Mouse (Mus musculus) hindbrain, postnatal 0 days (tissue): ENCODE measurements around the gene Ccdc153. TPM values are rescaled to one million over a fixed set of nuclear protein-coding genes. Genes with fewer than 3 reads are reported as not detected.

Experiments used
- ATAC-seq: fragments of 200-750 bp; cut with Nextera tagmentation; 2 replicates; pipeline ENCODE4 v1.8.0; 2017; ENCODE audit warnings: mild to moderate bottlenecking, moderate TSS enrichment, moderate library complexity
- DNase-seq: peaks from one replicate; pipeline ENCODE4 v3.0.0-alpha.2; 2015; ENCODE audit warnings: low spot score
- H3K27ac ChIP-seq: fragments of 300-500 bp; sonication (generic); 2 replicates; pipeline ENCODE4 v1.5.1; 2014; ENCODE audit warnings: mild to moderate bottlenecking
- H3K27me3 ChIP-seq: fragments of 300-500 bp; sonication (generic); 2 replicates; pipeline ENCODE4 v1.6.1; 2014; ENCODE audit warnings: low read length, mixed read lengths; ENCODE audit not compliant: insufficient read depth
- H3K36me3 ChIP-seq: fragments of 300-500 bp; sonication (generic); 2 replicates; pipeline ENCODE4 v1.6.1; 2014; ENCODE audit warnings: low read length, mixed read lengths; ENCODE audit not compliant: insufficient read depth
- H3K4me1 ChIP-seq: fragments of 300-500 bp; sonication (generic); 2 replicates; pipeline ENCODE4 v1.6.1; 2014; ENCODE audit warnings: antibody characterized with exemption, low read length, mixed read lengths; ENCODE audit not compliant: insufficient read depth
- H3K4me2 ChIP-seq: fragments of 300-500 bp; sonication (generic); 2 replicates; pipeline ENCODE4 v1.6.1; 2014; ENCODE audit warnings: low read depth, mild to moderate bottlenecking, low read length, moderate library complexity, mixed read lengths
- H3K4me3 ChIP-seq: fragments of 300-500 bp; sonication (generic); 2 replicates; pipeline ENCODE4 v1.5.1; 2014; ENCODE audit warnings: low read length
- H3K9ac ChIP-seq: fragments of 300-500 bp; sonication (generic); replicated peaks from 2 replicates; pipeline ENCODE4 v1.6.1; 2014; ENCODE audit warnings: mild to moderate bottlenecking, low read length, moderate library complexity, mixed read lengths
- H3K9me3 ChIP-seq: fragments of 300-500 bp; sonication (generic); 2 replicates; pipeline ENCODE4 v1.6.1; 2016; ENCODE audit warnings: low read length, mixed read lengths
- CTCF ChIP-seq: IDR thresholded peaks from 2 replicates; pipeline ENCODE4 v1.5.1; 2016; ENCODE audit warnings: antibody characterized with exemption, control low read depth, low read depth
- whole genome bisulfite sequencing: fragments of 180-500 bp; shearing (Covaris S2); extraction: QIAGEN DNeasy Blood & Tissue Kit; methylation state at CpG from one replicate; pipeline ENCODE4 v1.1.7; 2014; 5-methylcytosine and 5-hydroxymethylcytosine counted together
- polyA plus RNA-seq: library from polyadenylated mRNA; unstranded; fragments of >200 nt; fragmentation: Nextera tagmentation; extraction: Ambion mirVana; gene quantifications from 2 replicates; pipeline ENCODE4 v1.2.1, GENCODE M21; 2015
- total RNA-seq: library from RNA; depleted of rRNA; stranded (reverse); fragments of >200 nt; gene quantifications from 2 replicates; pipeline ENCODE4 v1.2.3, GENCODE M21; 2014; rRNA removed

Ccdc153 gene
- total RNA-seq = 1.0 TPM in 1 of 2 replicates, not detected in the other
- polyA plus RNA-seq = 2.2 and 2.6 TPM in 2 replicates

DNA sequence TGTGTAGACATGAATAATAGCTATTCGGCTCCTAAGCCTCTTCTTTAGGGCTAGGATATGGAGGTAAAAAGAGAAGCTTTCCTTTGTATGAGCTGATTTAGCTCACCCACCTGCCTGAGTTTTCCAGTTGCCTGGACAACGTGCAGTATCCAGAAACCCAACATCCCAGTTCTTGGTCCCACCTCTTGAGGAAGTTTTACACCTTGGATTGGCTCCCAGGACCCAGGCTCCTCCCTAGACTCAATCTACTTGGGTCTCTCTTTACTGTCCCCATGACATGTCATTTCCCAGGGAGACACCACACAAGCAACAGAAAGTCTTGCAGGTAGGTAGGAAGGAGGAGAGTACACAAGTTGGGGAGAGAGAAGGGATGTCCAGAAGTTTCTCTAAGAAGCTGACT lies at the start of gene Ccdc153:
Gene Ccdc153 (plus strand): TSS at position 278 of the 400 bp plus-strand sequence.
- no peaks in the 10 kb centered on the region for H3K4me1 ChIP-seq
- H3K9me3 ChIP-seq = no peaks in the 10 kb centered on the region
- H3K9ac ChIP-seq = no peak within 1 kb of the TSS
- WGBS = 61% methylated on average over 2 of the region's 2 CpGs
- no peak within 1 kb of the TSS for H3K27ac ChIP-seq
- ATAC-seq = no peak
- no peak within 1 kb of the TSS for H3K4me2 ChIP-seq
- DNase-seq = no peak
- H3K4me3 ChIP-seq = no peak within 1 kb of the TSS
- H3K27me3 ChIP-seq = no peaks in the 10 kb centered on the region
- no peak for TF ChIP-seq CTCF
- H3K36me3 ChIP-seq = no peaks in the 10 kb centered on the region

DNA sequence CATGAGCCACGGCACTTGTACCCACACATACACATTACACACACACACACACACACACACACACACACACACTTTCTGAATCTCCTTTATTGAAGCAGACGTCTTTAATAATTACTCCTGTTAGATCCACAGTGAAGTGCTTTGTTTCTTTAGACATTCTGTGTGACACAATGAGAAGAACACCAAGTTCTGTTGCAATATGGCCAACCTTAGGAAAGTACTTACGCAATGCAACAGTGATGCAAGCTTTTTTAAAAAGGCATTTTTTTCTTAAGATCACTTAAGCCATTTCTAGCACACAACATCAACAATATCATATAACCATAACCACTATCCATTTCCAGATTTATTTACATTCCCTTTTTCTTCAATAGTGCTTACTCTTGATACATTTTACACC lies 49.3 kb upstream of the Ccdc153 start:
- Histone ChIP-seq H3K4me3 (no peak overlapping the region), H3K4me1 (no peaks in the 10 kb centered on the region; the same call in 1 of the 2 replicates), H3K4me2 (no peak overlapping the region), H3K27me3 (no peaks in the 10 kb centered on the region), H3K9ac (no peak overlapping the region), H3K9me3 (no peaks in the 10 kb centered on the region), H3K36me3 (no peaks in the 10 kb centered on the region), H3K27ac (no peak overlapping the region)
- DNase-seq = no peak
- ATAC-seq = no peak
- no peak for TF ChIP-seq CTCF
- 70% methylated on average over 3 of the region's 3 CpGs for WGBS

GRCm38 (mm10) chr9:44192312-44192711 lies 48.2 kb upstream of the Ccdc153 start:
- no peak overlapping the region for H3K27ac ChIP-seq
- H3K4me2 ChIP-seq = no peak overlapping the region
- ATAC-seq (no peak), DNase-seq (no peak)
- H3K4me3 ChIP-seq = no peak overlapping the region
- 86% methylated on average over 3 of the region's 3 CpGs for WGBS
- H3K36me3 ChIP-seq = no peaks in the 10 kb centered on the region
- H3K27me3 ChIP-seq = no peaks in the 10 kb centered on the region
- H3K9me3 ChIP-seq = no peaks in the 10 kb centered on the region
- H3K9ac ChIP-seq = no peak overlapping the region
- no peaks in the 10 kb centered on the region; the same call in 1 of the 2 replicates for H3K4me1 ChIP-seq
- TF ChIP-seq CTCF = no peak

GRCm38 (mm10) chr9:44192794-44193193 lies 47.7 kb upstream of the Ccdc153 start:
- Histone ChIP-seq H3K4me1 (no peaks in the 10 kb centered on the region; the same call in 1 of the 2 replicates), H3K36me3 (peaks cover 4% of the 10 kb centered on the region; the same call in 1 of the 2 replicates), H3K4me2 (no peak overlapping the region), H3K4me3 (no peak overlapping the region), H3K9ac (no peak overlapping the region), H3K27ac (no peak overlapping the region), H3K9me3 (no peaks in the 10 kb centered on the region), H3K27me3 (no peaks in the 10 kb centered on the region)
- ATAC-seq = no peak
- WGBS = 97% methylated on average over 5 of the region's 5 CpGs
- TF ChIP-seq CTCF = no peak
- no peak for DNase-seq

- TF ChIP-seq CTCF = no peak
- Histone ChIP-seq H3K36me3 (peaks cover 5% of the 10 kb centered on the region; the same call in 1 of the 2 replicates), H3K4me2 (no peak overlapping the region), H3K27me3 (no peaks in the 10 kb centered on the region), H3K9ac (no peak overlapping the region), H3K27ac (no peak overlapping the region), H3K9me3 (no peaks in the 10 kb centered on the region), H3K4me3 (no peak overlapping the region), H3K4me1 (no peaks in the 10 kb centered on the region)
- no peak for ATAC-seq
- no peak for DNase-seq
- WGBS = 95% methylated on average over 1 of the region's 1 CpGs
Observed at GRCm38 (mm10) chr9:44194000-44194399, 46.5 kb upstream of the Ccdc153 start.

DNA sequence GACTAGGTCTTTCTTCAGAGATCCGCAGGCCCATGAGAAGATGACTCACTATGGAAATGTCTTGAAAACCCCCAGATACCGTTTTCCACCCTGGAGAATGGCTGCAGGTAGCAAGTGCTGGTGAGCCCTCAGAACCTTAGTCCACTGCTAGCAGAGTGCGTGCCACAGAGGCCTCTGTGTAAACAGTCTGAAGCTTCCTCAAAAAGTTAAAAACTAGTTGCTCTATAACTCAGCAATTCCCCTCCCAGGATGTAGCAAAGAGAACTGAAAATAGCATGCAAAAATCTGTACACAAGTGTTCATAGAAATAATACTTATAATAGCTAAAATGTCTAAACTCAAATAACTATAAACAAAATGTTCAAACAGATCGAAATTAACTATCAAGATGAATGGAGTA lies 44.1 kb upstream of the Ccdc153 start:
- DNase-seq = no peak
- no peaks in the 10 kb centered on the region for H3K9me3 ChIP-seq
- 97% methylated on average over 4 of the region's 4 CpGs for WGBS
- no peak for ATAC-seq
- no peak overlapping the region for H3K9ac ChIP-seq
- peaks cover 9% of the 10 kb centered on the region; the same call in 1 of the 2 replicates for H3K36me3 ChIP-seq
- H3K27me3 ChIP-seq = no peaks in the 10 kb centered on the region
- H3K27ac ChIP-seq = no peak overlapping the region
- no peaks in the 10 kb centered on the region for H3K4me1 ChIP-seq
- no peak overlapping the region for H3K4me3 ChIP-seq
- TF ChIP-seq CTCF = no peak
- H3K4me2 ChIP-seq = no peak overlapping the region

DNA sequence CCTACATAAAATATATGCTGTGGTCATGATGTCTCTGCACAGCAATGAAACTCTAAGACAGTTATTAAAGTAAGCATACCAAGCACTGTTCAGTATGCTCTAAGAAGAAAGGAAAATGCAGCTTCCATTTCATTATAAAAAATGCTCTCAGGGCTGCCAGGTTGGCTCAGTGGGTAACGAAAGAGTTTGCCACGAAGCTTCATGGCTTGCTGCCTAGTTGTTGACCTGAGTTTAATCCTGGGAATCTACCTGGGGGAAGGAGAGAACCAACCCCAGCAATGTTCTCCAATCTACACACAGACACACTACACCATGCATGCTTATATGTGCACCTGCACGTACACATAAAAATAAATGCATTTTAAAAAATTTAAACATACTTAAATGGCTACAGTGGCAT lies 41.3 kb upstream of the Ccdc153 start:
- Histone ChIP-seq H3K27ac (no peak overlapping the region), H3K9ac (no peak overlapping the region), H3K27me3 (no peaks in the 10 kb centered on the region), H3K4me1 (no peaks in the 10 kb centered on the region), H3K4me2 (no peak overlapping the region), H3K9me3 (no peaks in the 10 kb centered on the region), H3K4me3 (no peak overlapping the region), H3K36me3 (peaks cover 9% of the 10 kb centered on the region; the same call in 1 of the 2 replicates)
- DNase-seq (no peak), ATAC-seq (no peak)
- 70% methylated on average over 3 of the region's 3 CpGs for WGBS
- TF ChIP-seq CTCF = no peak
